Mouse (Mus musculus) telencephalon, adult 2 months (tissue): ENCODE measurements around the gene Hist2h4.
"Not testable (repeated sequence)": the region's sequence is repeated elsewhere in the genome, so short reads cannot be mapped to it uniquely, and the experiment has no call there.

Experiments
- DNase-seq: peaks from one replicate; pipeline ENCODE4 v3.0.0-alpha.2; 2011; ENCODE audit warnings: low read depth, low spot score

Hist2h4 gene

GRCm38 (mm10) chr3:96262979-96263550 is at the start of gene Hist2h4:
Hist2h4 (minus strand) TSS chr3:96263311.
- peak; percentile 96 for DNase-seq

DNA sequence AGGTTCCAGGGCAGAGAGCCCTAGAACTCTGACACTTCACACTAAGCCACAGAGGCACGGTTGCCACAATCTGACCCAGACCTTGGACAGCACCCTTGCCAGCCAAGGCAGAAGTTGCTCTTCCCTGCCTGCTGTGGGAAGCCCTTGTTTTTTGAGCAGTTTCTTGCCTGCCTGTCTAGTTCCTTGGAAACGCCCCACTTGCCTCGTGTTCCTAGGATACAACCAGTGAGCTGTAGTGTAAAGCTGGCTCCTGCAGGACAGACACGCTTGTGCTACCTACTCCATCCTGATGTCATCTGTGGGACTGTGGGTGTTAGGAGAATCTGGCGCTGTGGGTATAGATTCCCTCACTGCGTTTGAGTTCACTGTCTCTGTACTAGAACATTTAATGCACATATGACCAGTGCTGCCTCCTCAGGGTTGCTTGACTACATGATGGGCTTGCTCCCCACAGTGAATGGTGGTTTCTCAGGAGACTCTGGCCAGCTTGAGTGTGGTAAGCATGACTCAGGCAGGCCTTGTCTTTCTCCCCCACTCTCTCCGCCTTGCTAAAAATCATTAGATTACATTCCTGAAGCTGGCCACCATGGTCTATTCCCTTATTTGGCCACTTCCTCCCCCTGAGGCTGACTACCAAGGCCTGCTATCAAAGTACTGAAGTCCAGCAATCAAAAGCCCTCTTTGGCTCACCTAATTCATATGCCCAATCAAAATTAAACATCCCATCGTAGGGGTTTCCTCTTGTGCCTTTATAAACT is 49.4 kb upstream of the Hist2h4 start:
- no peak for DNase-seq

DNA sequence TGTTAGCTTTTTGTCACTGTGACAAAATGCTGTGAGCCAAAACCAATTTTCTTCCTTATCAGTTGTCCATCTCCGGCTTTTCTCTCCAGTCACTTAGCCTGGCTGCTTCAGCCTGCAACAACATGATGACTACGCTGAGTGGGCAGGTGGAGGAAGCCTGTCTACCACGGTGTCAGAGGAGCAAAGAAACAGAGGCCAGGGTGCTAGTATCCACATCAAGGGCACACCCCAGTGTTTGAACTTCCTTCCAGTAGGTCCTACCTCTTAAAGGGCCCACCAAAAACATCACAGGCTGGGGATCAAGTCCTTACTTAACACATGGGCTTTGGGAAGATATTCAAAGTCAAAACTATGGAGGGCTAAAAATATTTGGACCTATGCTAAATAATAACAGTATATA is 46.3 kb upstream of the Hist2h4 start:
- no peak for DNase-seq

GRCm38 (mm10) chr3:96306506-96306905 is 43.4 kb upstream of the Hist2h4 start:
- no peak for DNase-seq

DNA sequence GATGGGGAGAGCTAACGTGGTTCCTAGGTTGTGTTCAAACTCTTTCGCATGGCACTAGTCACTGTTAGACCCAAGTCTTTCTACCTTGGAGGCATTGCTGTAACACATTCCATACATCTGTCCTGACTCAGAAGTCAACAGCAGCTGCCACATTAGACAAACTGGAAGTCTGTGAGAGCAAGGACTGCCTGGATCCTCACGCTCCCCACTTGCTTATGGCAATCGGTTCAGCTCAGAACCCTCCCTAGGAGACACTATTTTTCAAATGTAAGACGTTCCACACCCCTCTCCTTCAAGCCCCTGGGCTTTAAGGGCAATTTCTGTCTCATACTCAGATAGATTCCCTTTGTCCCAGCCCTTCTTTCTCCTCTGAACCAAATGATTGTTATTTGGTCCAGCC is 39.0 kb upstream of the Hist2h4 start:
- no peak for DNase-seq

DNA sequence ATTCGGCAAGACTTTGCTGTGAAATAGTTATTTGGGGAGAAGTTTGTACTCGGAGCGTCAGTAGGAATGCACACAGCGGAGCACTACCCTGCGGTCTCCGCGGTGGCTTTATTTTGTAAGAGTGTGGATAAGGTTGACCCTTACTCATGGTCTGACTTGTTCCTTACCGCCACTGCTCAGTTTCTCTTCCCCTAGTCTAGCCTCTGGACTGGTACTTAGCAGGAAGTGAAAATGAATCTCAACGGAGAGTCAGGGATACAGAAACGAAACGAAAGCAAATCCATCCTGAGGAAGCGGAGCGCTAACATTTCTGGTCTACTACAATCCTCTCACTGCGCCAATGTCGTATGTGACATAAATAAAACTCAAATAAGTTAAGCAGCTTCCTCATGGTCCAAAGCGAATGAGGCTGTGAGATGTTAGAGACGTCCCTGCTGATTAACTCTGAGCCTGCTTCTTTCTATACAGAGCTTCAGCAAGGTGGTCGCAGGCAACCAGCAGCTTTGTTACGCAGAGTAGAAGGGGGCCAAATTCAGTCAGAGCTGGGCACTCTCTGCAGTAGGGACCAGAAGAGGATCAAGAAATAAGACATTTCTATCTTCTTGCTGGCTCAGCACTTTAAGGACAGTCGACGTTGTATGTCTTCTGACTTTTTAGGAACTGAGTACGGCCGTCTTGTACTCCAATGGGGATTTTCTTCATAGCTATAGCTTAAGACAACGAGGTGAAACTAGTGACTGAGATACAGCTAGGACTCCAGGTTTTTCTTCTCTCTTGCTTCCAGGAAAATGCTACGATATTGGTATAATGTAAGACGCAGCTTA is 37.8 kb upstream of the Hist2h4 start:
- no peak for DNase-seq

- no peak for DNase-seq
Measured at GRCm38 (mm10) chr3:96299562-96299961, 36.5 kb upstream of the Hist2h4 start.

GRCm38 (mm10) chr3:96298360-96298759 is 35.2 kb upstream of the Hist2h4 start:
- DNase-seq: no peak

- no peak for DNase-seq
Measured at GRCm38 (mm10) chr3:96293787-96294186, 30.7 kb upstream of the Hist2h4 start, which contains the start of gene Fcgr1. Fcgr1 (minus strand) TSS chr3:96293969.

GRCm38 (mm10) chr3:96293368-96293767 is 30.3 kb upstream of the Hist2h4 start:
- no peak for DNase-seq

GRCm38 (mm10) chr3:96292641-96293040 is 29.5 kb upstream of the Hist2h4 start:
- no peak for DNase-seq

- not testable (repeated sequence) for DNase-seq
Measured at GRCm38 (mm10) chr3:96290727-96291126, 27.6 kb upstream of the Hist2h4 start.

DNA sequence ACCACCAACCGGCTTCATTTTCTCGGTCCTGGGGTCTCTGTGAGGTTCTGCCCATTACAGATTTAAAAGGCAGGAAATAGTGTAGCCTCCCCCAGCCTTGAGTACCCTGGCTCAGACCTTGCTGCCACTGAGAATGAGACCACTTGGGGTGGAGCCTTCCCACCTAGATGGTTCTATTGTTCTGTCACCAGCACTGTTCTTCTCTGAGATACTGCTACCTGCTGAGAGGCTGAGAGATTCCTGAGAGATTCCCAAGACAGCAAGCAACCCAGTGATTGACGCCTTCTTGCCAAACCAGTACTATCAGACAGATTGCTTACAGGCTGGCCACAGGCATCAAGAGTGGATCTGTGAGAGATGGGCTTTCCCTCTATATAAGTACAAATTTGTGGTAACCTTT is 26.1 kb upstream of the Hist2h4 start:
- DNase-seq: no peak

DNA sequence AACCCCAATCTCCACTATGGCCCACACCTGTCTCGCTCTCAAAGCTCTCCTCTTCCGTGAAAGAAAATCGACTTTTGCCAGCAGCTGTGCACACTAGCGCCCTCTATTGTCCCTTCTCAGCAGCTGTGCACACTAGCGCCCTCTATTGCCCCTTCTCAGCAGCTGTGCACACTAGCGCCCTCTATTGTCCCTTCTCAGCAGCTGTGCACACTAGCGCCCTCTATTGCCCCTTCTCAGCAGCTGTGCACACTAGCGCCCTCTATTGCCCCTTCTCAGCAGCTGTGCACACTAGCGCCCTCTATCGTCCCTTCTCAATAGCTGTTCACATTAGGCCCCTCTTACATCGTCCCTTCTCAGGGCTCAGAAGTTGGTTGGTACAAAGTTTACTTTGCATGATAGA is 24.2 kb upstream of the Hist2h4 start:
- not testable (repeated sequence) for DNase-seq

DNA sequence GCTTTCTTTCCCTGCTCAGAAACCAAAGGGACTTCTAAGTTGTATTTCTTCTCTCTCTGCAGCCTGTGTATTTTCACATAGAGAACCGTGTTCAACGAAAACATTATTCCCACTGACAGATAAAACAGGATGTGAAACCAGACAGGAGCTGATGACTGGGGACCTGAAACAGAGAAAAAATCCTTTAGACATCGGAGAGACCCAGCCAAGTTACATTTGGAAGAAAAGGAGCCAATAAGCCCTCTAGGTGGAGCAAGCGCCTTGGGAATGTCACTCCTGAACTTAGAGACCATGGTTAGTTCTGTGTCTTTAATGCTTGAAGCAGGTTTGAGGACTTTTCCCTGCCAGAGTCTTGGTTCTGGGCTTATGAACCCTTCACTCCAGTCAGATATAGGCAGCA is 21.3 kb upstream of the Hist2h4 start:
- DNase-seq: no peak

DNA sequence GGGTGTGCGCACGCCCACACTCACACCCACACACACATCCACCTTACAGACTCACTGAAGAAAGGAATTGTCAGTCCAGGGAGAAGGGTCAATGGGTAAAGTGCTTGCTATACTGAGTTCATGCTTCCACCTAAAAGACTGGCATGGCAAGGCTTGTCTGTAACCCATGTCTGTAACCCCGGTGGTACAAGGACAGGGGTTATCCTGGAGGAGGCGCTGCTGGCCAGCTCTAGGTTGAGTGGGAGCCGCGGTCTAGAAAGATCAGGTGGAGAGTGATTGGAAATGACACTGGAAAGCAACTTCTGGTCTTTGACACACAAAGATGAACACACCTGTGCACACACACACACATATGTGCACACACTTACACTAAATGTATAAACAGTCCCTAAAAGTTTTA is 17.5 kb upstream of the Hist2h4 start:
- DNase-seq: no peak

- peak; percentile 92 for DNase-seq
Measured at GRCm38 (mm10) chr3:96277800-96278624, 14.9 kb upstream of the Hist2h4 start.

DNA sequence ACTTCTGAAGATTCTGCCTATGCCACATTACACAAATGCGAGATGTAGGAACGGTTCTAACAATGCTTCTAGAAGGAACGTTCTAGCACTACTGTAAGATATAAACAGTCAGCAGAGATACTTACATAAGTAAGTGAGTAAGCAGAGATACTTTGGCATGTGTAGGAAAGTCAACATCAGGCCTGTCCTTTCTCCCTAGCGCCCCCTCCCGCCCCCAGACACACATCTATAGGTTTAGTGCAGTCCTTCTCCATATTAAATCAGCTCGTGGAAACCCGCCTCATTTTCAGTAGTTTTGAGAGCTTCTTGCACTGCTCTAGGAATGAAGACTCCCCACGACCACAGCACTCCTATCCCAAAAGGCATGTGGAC is 14.3 kb upstream of the Hist2h4 start:
- DNase-seq: no peak

DNA sequence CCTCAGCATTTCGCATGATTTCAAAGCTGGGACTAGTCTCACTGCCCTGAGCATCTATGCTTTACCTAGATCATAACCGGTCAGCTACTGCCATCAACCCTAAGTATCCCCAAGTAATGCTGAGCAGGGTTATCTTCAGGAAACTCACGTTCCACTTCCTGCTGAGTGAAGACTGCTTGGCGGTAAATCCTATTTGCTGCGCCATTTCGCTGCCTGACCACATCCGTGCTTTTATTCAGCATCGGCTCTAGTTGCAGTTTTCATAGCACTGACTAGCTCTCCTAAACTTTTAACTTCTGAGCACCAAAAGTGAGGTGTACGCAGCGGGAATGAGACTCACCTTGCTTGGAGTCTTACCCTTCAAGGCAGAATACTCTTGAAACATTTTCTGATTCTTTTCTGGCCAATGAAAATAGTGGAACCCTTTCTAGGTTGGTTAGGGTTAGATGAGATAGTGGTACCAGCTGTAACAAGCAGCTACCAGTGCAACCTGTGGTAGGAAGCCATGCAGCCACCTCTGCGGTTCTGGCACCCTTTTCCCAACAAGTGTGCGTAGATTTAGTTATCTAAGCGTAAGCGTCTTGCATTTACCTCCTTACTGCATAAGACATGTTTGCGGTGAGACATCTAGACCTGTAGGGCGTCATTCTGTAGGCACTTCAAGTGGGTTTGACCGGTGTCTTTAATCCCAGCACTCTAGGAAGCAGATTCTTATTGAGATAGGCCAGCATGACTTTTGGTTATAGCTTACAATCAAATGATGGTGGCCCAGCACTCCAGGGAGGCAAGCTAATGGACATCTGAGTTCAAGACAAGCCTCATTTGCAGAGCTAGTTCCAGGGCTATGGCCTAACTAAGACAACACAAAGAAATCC is 10.7 kb upstream of the Hist2h4 start:
- no peak for DNase-seq
